7 mouse cellular contexts compared by ENCODE assay signal in genomic region chr6:21852344-21852785, GRCm38 (mm10). TPM values are rescaled to one million over a fixed set of nuclear protein-coding genes. Genes with fewer than 3 reads are reported as not detected.
DNase-seq lines count a peak whose midpoint lies in the region; ATAC-seq and TF ChIP-seq lines count a peak whose summit lies in the region.

Gene Tspan12 (minus strand): TSS chr6:21852515.

- H3K9ac ChIP-seq in forebrain, embryonic 12.5 days: peak within 1 kb of the TSS; percentile 86
- H3K9ac ChIP-seq in limb, embryonic 13.5 days: peak within 1 kb of the TSS; percentile 88
- H3K9ac ChIP-seq in stomach, postnatal 0 days (ENCODE audit: low read length): peak within 1 kb of the TSS; percentile 76

- WGBS in thymus, adult 2 months: 9% methylated on average over 13 of the region's 13 CpGs
- 1% methylated on average over 13 of the region's 13 CpGs for WGBS in forebrain, embryonic 12.5 days
- WGBS in limb, embryonic 13.5 days: 2% methylated on average over 13 of the region's 13 CpGs
- WGBS in stomach, postnatal 0 days: under 1% methylated on average over 13 of the region's 13 CpGs

- no peak for TF ChIP-seq EP300 in stomach, postnatal 0 days (optimal IDR thresholded peaks at IDR 0.05)

- H3K4me2 ChIP-seq in forebrain, embryonic 12.5 days: peak within 1 kb of the TSS; percentile 63
- H3K4me2 ChIP-seq in limb, embryonic 13.5 days (replicated peaks): peak within 1 kb of the TSS; percentile 82
- H3K4me2 ChIP-seq in stomach, postnatal 0 days (replicated peaks; ENCODE audit: low read depth): peak within 1 kb of the TSS; percentile 90

- no peaks in the 10 kb centered on the region for H3K36me3 ChIP-seq in thymus, adult 2 months (ENCODE audit: control insufficient read depth, insufficient read depth, low read length)
- H3K36me3 ChIP-seq in forebrain, embryonic 12.5 days (replicated peaks): no peaks in the 10 kb centered on the region
- peaks cover 10% of the 10 kb centered on the region for H3K36me3 ChIP-seq in limb, embryonic 13.5 days
- H3K36me3 ChIP-seq in stomach, postnatal 0 days (ENCODE audit: control insufficient read depth, insufficient read depth, low read length): no peaks in the 10 kb centered on the region

- H3K27ac ChIP-seq in thymus, adult 2 months (ENCODE audit: control insufficient read depth, insufficient read depth, low read length): no peak within 1 kb of the TSS
- peak within 1 kb of the TSS; percentile 87 for H3K27ac ChIP-seq in forebrain, embryonic 12.5 days
- peak within 1 kb of the TSS; percentile 86 for H3K27ac ChIP-seq in limb, embryonic 13.5 days
- peak within 1 kb of the TSS; percentile 86 for H3K27ac ChIP-seq in stomach, postnatal 0 days (replicated peaks)

- no peak for TF ChIP-seq CTCF in thymus, adult 2 months (IDR thresholded peaks at IDR 0.05; ENCODE audit: borderline replicate concordance, control insufficient read depth, extremely low read depth, insufficient read depth, low read length, poor library complexity)
- TF ChIP-seq CTCF in stomach, postnatal 0 days (IDR thresholded peaks at IDR 0.05; ENCODE audit: low read depth): no peak

- no peak within 1 kb of the TSS for H3K4me3 ChIP-seq in thymus, adult 2 months (ENCODE audit: control insufficient read depth, insufficient read depth, low read length)
- peak within 1 kb of the TSS; percentile 81 for H3K4me3 ChIP-seq in forebrain, embryonic 12.5 days (replicated peaks)
- peak within 1 kb of the TSS; percentile 79 for H3K4me3 ChIP-seq in limb, embryonic 13.5 days
- H3K4me3 ChIP-seq in stomach, postnatal 0 days (ENCODE audit: low read depth, low read length): peak within 1 kb of the TSS; percentile 82

- no peaks in the 10 kb centered on the region for H3K9me3 ChIP-seq in forebrain, embryonic 12.5 days
- H3K9me3 ChIP-seq in limb, embryonic 13.5 days: no peaks in the 10 kb centered on the region
- no peaks in the 10 kb centered on the region for H3K9me3 ChIP-seq in stomach, postnatal 0 days (ENCODE audit: control insufficient read depth, low read length)

- H3K27me3 ChIP-seq in thymus, adult 2 months (ENCODE audit: control insufficient read depth, insufficient read depth, low read length): no peaks in the 10 kb centered on the region; the same call in 1 of the 2 replicates
- no peaks in the 10 kb centered on the region for H3K27me3 ChIP-seq in forebrain, embryonic 12.5 days
- no peaks in the 10 kb centered on the region for H3K27me3 ChIP-seq in limb, embryonic 13.5 days
- no peaks in the 10 kb centered on the region for H3K27me3 ChIP-seq in stomach, postnatal 0 days (ENCODE audit: control insufficient read depth, insufficient read depth, low read length)

- peak; percentile 27; the same call in 1 of the 2 replicates for ATAC-seq in forebrain, embryonic 12.5 days (ENCODE audit: low FRiP score)
- ATAC-seq in limb, embryonic 13.5 days (ENCODE audit: low FRiP score, low read depth): no peak; the same call in none of the 2 replicates
- peak; percentile 76 for ATAC-seq in stomach, postnatal 0 days (ENCODE audit: low FRiP score, low TSS enrichment)

- DNase-seq in thymus, postnatal 0 days (ENCODE audit: low spot score): no peak
- DNase-seq in thymus, adult 2 months: no peak
- DNase-seq in heart, postnatal 4 days: no peak
- DNase-seq in stomach, postnatal 0 days (ENCODE audit: low spot score): no peak
- DNase-seq in urinary bladder, postnatal 25 days (ENCODE audit: low spot score): no peak

- no peak for TF ChIP-seq POLR2A in thymus, adult 2 months (IDR thresholded peaks at IDR 0.05; ENCODE audit: control insufficient read depth, extremely low read depth, insufficient read depth, low read length, poor library complexity)

- no peaks in the 10 kb centered on the region for H3K4me1 ChIP-seq in thymus, adult 2 months (replicated peaks; ENCODE audit: control insufficient read depth, insufficient read depth, low read length)
- H3K4me1 ChIP-seq in forebrain, embryonic 12.5 days: peaks cover 18% of the 10 kb centered on the region
- H3K4me1 ChIP-seq in limb, embryonic 13.5 days: peaks cover 9% of the 10 kb centered on the region
- H3K4me1 ChIP-seq in stomach, postnatal 0 days (replicated peaks; ENCODE audit: control insufficient read depth, insufficient read depth): no peaks in the 10 kb centered on the region; the same call in 1 of the 2 replicates

RNA-seq across cellular contexts. Expression of gene Tspan12, which starts in this region (rescaled TPM):
- 10.4 and 11.4 TPM in 2 replicates for polyA plus RNA-seq in thymus, postnatal 0 days (2015; fragmentation: Nextera tagmentation; extraction: Ambion mirVana)
- 2.0 and 3.0 TPM in 2 replicates for polyA plus RNA-seq in thymus, adult 2 months (2012; rRNA removed)
- 54.9 and 57.5 TPM in 2 replicates for polyA plus RNA-seq in forebrain, embryonic 12.5 days (2016; fragmentation: Nextera tagmentation; extraction: Ambion mirVana)
- 10 to 100 TPM; 87.2 to 94.4 TPM for total RNA-seq in heart, postnatal 4 days (2021)
- 42.2 and 42.4 TPM in 2 replicates for polyA plus RNA-seq in limb, embryonic 13.5 days (2015; fragmentation: Nextera tagmentation; extraction: Ambion mirVana)
- 25.0 TPM in 2 replicates for polyA plus RNA-seq in stomach, postnatal 0 days (2015; fragmentation: Nextera tagmentation; extraction: Ambion mirVana)
